Mouse (Mus musculus) lung, embryonic 15.5 days (tissue): ENCODE results near the gene Olfr1145. TPM values are rescaled to one million over a fixed set of nuclear protein-coding genes. Genes with fewer than 3 reads are reported as not detected.

Source experiments
- ATAC-seq: fragments of 200-750 bp; cut with Nextera tagmentation; 2 replicates; pipeline ENCODE4 v1.8.0; 2017; ENCODE audit warnings: moderate number of reproducible peaks, borderline replicate concordance; ENCODE audit not compliant: low FRiP score, low TSS enrichment; ENCODE audit errors: extremely low read depth
- H3K27ac ChIP-seq: fragments of 300-500 bp; sonication (generic); 2 replicates; pipeline ENCODE4 v1.5.1; 2015; ENCODE audit warnings: moderate library complexity, mild to moderate bottlenecking, inconsistent platforms
- H3K27me3 ChIP-seq: fragments of 300-500 bp; sonication (generic); 2 replicates; pipeline ENCODE4 v1.6.1; 2015; ENCODE audit warnings: inconsistent platforms
- H3K36me3 ChIP-seq: fragments of 300-500 bp; sonication (generic); 2 replicates; pipeline ENCODE4 v1.6.1; 2015; ENCODE audit warnings: inconsistent platforms
- H3K4me1 ChIP-seq: fragments of 300-500 bp; sonication (generic); 2 replicates; pipeline ENCODE4 v1.6.1; 2015; ENCODE audit warnings: inconsistent platforms
- H3K4me2 ChIP-seq: fragments of 300-500 bp; sonication (generic); 2 replicates; pipeline ENCODE4 v1.6.1; 2015; ENCODE audit warnings: inconsistent platforms, mild to moderate bottlenecking, moderate library complexity
- H3K4me3 ChIP-seq: fragments of 300-500 bp; sonication (generic); 2 replicates; pipeline ENCODE4 v1.5.1; 2015; ENCODE audit warnings: mild to moderate bottlenecking, inconsistent platforms
- H3K9ac ChIP-seq: fragments of 300-500 bp; sonication (generic); 2 replicates; pipeline ENCODE4 v1.6.1; 2015; ENCODE audit warnings: inconsistent platforms
- H3K9me3 ChIP-seq: fragments of 300-500 bp; sonication (generic); 2 replicates; pipeline ENCODE4 v1.6.1; 2016; ENCODE audit warnings: inconsistent platforms
- WGBS: fragments of 180-500 bp; shearing (Covaris S2); methylation state at CpG from one replicate; pipeline ENCODE4 v1.1.7; 2015; 5-methylcytosine and 5-hydroxymethylcytosine counted together
- polyA plus RNA-seq: library from polyadenylated mRNA; unstranded; fragments of >200 nt; fragmentation: Nextera tagmentation; extraction: Ambion mirVana; gene quantifications from 2 replicates; pipeline ENCODE4 v1.2.1, GENCODE M21; 2015

The Olfr1145 gene
- polyA plus RNA-seq, result not detected in 2 replicates

DNA sequence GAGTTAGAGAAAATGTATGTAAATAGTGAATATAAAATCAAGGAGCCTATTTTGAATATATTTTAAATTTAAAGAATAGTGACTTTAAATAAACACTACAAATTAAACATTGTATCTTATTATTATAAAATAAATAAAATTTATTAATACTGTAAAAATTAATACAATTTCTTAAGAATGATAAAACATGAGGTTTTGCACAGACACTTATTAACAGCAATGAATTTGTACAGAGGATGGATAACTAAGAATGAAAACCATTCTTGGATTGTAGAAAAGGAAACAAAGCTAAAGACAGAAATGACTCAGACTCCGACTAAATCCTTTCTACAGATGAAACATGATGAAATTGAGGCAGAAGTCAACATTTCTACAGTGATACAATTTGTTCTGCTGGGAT lies at the start of gene Olfr1145:
Gene Olfr1145 (plus strand): TSS at position 301 of the 400 bp plus-strand sequence.
- no peak within 1 kb of the TSS for H3K9ac ChIP-seq
- WGBS, result 84% methylated on average over 1 of the region's 1 CpGs
- no peaks in the 10 kb centered on the region for H3K9me3 ChIP-seq
- H3K4me2 ChIP-seq, result no peak within 1 kb of the TSS
- H3K27ac ChIP-seq, result no peak within 1 kb of the TSS
- H3K36me3 ChIP-seq, result no peaks in the 10 kb centered on the region
- ATAC-seq, result no peak
- H3K4me3 ChIP-seq, result no peak within 1 kb of the TSS
- no peaks in the 10 kb centered on the region for H3K27me3 ChIP-seq
- H3K4me1 ChIP-seq, result no peaks in the 10 kb centered on the region

DNA sequence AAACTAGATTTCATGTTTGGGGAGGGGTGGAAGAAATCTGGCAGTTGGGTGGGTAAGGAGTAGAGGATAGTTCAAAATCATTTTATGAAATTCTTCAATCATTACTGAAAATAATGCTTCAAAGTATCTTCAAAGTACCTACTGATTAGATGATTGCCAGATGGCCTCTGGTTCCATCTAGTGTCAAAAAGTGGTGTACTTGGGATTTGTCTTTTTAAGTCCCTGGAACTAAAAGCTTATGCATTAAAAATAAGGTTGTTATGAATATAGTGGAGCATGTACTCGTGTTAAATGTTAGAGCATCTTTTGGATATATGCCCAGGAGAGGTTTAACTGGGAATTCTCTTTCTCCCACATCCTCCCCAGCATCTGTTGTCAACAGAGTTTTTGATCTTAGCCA lies 33.5 kb upstream of the Olfr1145 start:
- H3K4me1 ChIP-seq, result no peaks in the 10 kb centered on the region
- ATAC-seq, result no peak
- no peak overlapping the region for H3K4me3 ChIP-seq
- H3K27me3 ChIP-seq, result no peaks in the 10 kb centered on the region
- 54% methylated on average over 1 of the region's 1 CpGs for WGBS
- no peak overlapping the region for H3K9ac ChIP-seq
- H3K4me2 ChIP-seq, result no peak overlapping the region
- no peaks in the 10 kb centered on the region for H3K36me3 ChIP-seq
- H3K9me3 ChIP-seq, result no peaks in the 10 kb centered on the region
- no peak overlapping the region for H3K27ac ChIP-seq

DNA sequence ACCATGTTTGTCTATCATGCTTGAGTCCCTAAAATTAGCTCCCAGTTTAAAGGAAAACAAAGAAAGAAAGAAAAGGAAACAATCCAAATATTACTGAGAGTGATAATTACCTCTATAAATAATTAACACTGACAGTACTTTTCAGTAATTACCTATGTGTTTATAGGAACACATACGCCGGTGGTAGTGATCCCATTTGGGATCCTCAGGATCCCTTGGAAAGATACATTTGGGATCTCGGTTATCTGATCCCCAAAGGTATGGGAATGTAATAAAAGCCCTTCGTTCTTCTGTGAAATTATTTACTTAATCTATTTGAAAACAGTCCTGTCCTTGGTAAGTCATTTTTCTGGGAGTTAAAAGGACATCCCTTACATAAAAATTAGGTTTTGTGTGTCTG lies 30.4 kb upstream of the Olfr1145 start, which contains the start of gene Olfr152:
Gene Olfr152 (plus strand): TSS at position 301 of the 400 bp plus-strand sequence.
- Histone ChIP-seq H3K4me3 (no peak within 1 kb of the TSS), H3K36me3 (no peaks in the 10 kb centered on the region), H3K27me3 (no peaks in the 10 kb centered on the region), H3K4me1 (no peaks in the 10 kb centered on the region), H3K4me2 (no peak within 1 kb of the TSS), H3K27ac (no peak within 1 kb of the TSS), H3K9me3 (no peaks in the 10 kb centered on the region), H3K9ac (no peak within 1 kb of the TSS)
- WGBS, result 64% methylated on average over 4 of the region's 4 CpGs
- no peak for ATAC-seq

DNA sequence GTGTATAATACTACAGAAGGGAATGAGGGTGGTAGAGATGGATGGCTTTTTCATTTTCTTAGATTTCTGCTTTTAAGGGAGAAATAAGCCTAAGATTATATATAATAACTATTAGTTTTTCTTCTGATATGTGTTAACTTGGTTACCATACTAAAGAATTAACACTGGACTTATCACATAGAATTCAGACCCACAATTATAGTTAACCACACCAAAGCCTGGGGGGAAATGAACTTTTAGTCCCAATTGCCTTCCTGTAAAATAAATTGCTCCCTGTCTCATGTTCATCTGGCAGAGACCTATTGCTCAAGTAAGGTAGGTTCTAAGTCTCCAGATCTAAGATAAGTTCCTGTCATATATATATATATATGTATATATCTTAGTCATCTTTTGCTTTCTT lies 9.3 kb upstream of the Olfr1145 start, which contains the start of gene Olfr1143:
Gene Olfr1143 (plus strand): TSS at position 301 of the 400 bp plus-strand sequence.
- Histone ChIP-seq H3K9ac (no peak within 1 kb of the TSS), H3K4me2 (no peak within 1 kb of the TSS), H3K27ac (no peak within 1 kb of the TSS), H3K4me1 (no peaks in the 10 kb centered on the region), H3K27me3 (no peaks in the 10 kb centered on the region), H3K36me3 (no peaks in the 10 kb centered on the region), H3K9me3 (no peaks in the 10 kb centered on the region), H3K4me3 (no peak within 1 kb of the TSS)
- no peak for ATAC-seq

DNA sequence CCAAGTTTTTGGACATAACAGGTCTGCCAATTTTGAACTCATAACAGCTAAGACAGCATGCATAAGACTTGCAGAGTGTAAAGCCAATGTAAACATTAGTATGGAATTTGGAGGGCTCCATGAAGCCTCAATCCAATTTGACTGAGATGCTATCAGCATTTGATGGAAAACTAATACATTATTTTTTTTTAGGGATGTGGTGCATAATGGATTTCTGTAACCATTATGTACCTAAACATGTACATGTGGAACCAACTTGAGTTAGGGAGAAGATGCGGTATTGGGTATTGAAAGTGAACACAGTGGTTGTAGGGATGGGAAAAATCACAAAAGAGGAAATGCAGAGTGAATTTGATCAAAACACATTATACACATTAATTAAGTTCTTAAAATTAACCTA lies 20.6 kb downstream of the Olfr1145 start, which contains the start of gene Olfr1148:
Gene Olfr1148 (plus strand): TSS at position 301 of the 400 bp plus-strand sequence.
- whole genome bisulfite sequencing, result 94% methylated on average over 1 of the region's 1 CpGs
- H3K9ac ChIP-seq, result no peak within 1 kb of the TSS
- no peak within 1 kb of the TSS for H3K27ac ChIP-seq
- no peaks in the 10 kb centered on the region for H3K27me3 ChIP-seq
- H3K4me1 ChIP-seq, result no peaks in the 10 kb centered on the region
- no peak within 1 kb of the TSS for H3K4me2 ChIP-seq
- ATAC-seq, result no peak
- H3K36me3 ChIP-seq, result no peaks in the 10 kb centered on the region
- H3K4me3 ChIP-seq, result no peak within 1 kb of the TSS
- no peaks in the 10 kb centered on the region for H3K9me3 ChIP-seq

DNA sequence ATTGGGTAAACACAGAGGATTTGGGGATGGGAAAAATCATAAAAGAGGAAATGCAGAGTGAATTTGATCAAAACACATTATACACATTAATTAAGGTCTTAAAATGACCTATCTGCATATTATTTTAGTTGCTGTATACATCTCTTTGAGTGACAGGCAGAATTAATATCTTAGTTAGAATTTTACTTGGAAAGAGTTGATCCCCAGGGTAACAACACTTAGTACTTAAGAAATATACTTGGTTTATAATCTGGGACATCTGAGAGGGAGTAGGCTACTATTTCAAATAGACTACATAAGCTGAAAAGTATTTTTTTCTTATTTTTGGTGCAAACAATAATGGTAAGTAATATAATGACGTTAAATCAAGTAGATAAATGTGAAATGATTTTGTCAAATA lies 34.1 kb downstream of the Olfr1145 start, which contains the start of gene Olfr1150-ps1:
Gene Olfr1150-ps1 (plus strand): TSS at position 301 of the 400 bp plus-strand sequence.
- H3K4me1 ChIP-seq, result no peaks in the 10 kb centered on the region
- no peaks in the 10 kb centered on the region for H3K9me3 ChIP-seq
- no peak within 1 kb of the TSS for H3K27ac ChIP-seq
- no peaks in the 10 kb centered on the region for H3K27me3 ChIP-seq
- no peak within 1 kb of the TSS for H3K4me2 ChIP-seq
- no peak for ATAC-seq
- H3K4me3 ChIP-seq, result no peak within 1 kb of the TSS
- WGBS, result 81% methylated on average over 1 of the region's 1 CpGs
- no peak within 1 kb of the TSS for H3K9ac ChIP-seq
- H3K36me3 ChIP-seq, result no peaks in the 10 kb centered on the region

DNA sequence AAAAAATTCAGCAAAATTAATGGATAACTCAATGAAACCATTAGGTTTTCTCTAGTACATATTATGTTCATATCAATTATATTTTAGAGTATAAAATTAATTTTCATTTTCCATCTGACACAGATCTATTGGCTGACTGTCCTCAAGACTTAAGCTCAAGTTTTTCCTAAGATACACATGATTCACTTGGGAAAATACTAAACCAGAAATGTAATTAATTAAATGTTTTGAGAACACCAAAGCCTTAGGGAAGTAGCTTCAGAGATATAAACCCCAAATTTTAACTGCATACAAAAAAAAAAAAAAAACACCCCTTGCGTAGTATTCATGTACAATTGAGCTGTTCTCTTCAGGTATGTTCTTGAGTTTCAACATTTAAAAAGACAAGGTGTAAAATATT lies 45.9 kb downstream of the Olfr1145 start, which contains the start of gene Olfr1151:
Gene Olfr1151 (plus strand): TSS at position 301 of the 400 bp plus-strand sequence.
- Histone ChIP-seq H3K9ac (no peak within 1 kb of the TSS), H3K27me3 (no peaks in the 10 kb centered on the region), H3K4me1 (no peaks in the 10 kb centered on the region), H3K4me3 (no peak within 1 kb of the TSS), H3K4me2 (no peak within 1 kb of the TSS), H3K36me3 (no peaks in the 10 kb centered on the region), H3K9me3 (no peaks in the 10 kb centered on the region), H3K27ac (no peak within 1 kb of the TSS)
- no peak for ATAC-seq
- WGBS, result 81% methylated on average over 1 of the region's 1 CpGs

Other genes starting within 250 kb of the Olfr1145 start
- gene Olfr1129, start 235.9 kb upstream of the Olfr1145 start, polyA plus RNA-seq, result not detected in 2 replicates
- not detected in 2 replicates for gene Olfr1130, start 203.6 kb upstream of the Olfr1145 start, polyA plus RNA-seq
- gene Olfr1131, start 182.7 kb upstream of the Olfr1145 start, polyA plus RNA-seq, result not detected in 2 replicates
- not detected in 2 replicates for gene Olfr1132, start 172.3 kb upstream of the Olfr1145 start, polyA plus RNA-seq
- gene Olfr1133, start 162.4 kb upstream of the Olfr1145 start, polyA plus RNA-seq, result not detected in 2 replicates
- gene Olfr1134, start 151.4 kb upstream of the Olfr1145 start, polyA plus RNA-seq, result not detected in 2 replicates
- gene Olfr1135, start 136.2 kb upstream of the Olfr1145 start, polyA plus RNA-seq, result not detected in 2 replicates
- not detected in 2 replicates for gene Olfr1136, start 115.9 kb upstream of the Olfr1145 start, polyA plus RNA-seq
- gene Olfr1137, start 96.6 kb upstream of the Olfr1145 start, polyA plus RNA-seq, result not detected in 2 replicates
- gene Olfr1138, start 69.8 kb upstream of the Olfr1145 start, polyA plus RNA-seq, result not detected in 2 replicates
- not detected in 2 replicates for gene Olfr1140, start 66.1 kb upstream of the Olfr1145 start, polyA plus RNA-seq
- gene Olfr1141, start 55.8 kb upstream of the Olfr1145 start, polyA plus RNA-seq, result not detected in 2 replicates
- not detected in 2 replicates for gene Olfr152, start 30.3 kb upstream of the Olfr1145 start, polyA plus RNA-seq
- not detected in 2 replicates for gene Olfr1143, start 9.2 kb upstream of the Olfr1145 start, polyA plus RNA-seq
- gene Olfr1148, start 20.7 kb downstream of the Olfr1145 start, polyA plus RNA-seq, result not detected in 2 replicates
- not detected in 2 replicates for gene Olfr1150-ps1, start 34.2 kb downstream of the Olfr1145 start, polyA plus RNA-seq
- gene Olfr1151, start 46.0 kb downstream of the Olfr1145 start, polyA plus RNA-seq, result not detected in 2 replicates
- not detected in 2 replicates for gene Olfr1152, start 56.7 kb downstream of the Olfr1145 start, polyA plus RNA-seq
- not detected in 2 replicates for gene Olfr1153, start 85.1 kb downstream of the Olfr1145 start, polyA plus RNA-seq
- gene Olfr1154, start 95.3 kb downstream of the Olfr1145 start, polyA plus RNA-seq, result not detected in 2 replicates
- not detected in 2 replicates for gene Olfr1155, start 135.3 kb downstream of the Olfr1145 start, polyA plus RNA-seq
- gene Olfr1156, start 143.3 kb downstream of the Olfr1145 start, polyA plus RNA-seq, result not detected in 2 replicates
- not detected in 2 replicates for gene Olfr1157, start 158.5 kb downstream of the Olfr1145 start, polyA plus RNA-seq
- not detected in 2 replicates for gene Olfr74, start 164.8 kb downstream of the Olfr1145 start, polyA plus RNA-seq
- not detected in 2 replicates for gene Olfr1158, start 180.3 kb downstream of the Olfr1145 start, polyA plus RNA-seq
- gene Olfr1160, start 198.4 kb downstream of the Olfr1145 start, polyA plus RNA-seq, result not detected in 2 replicates
- not detected in 2 replicates for gene Olfr1161, start 213.0 kb downstream of the Olfr1145 start, polyA plus RNA-seq
- gene Olfr73, start 227.9 kb downstream of the Olfr1145 start, polyA plus RNA-seq, result 0.05 TPM in 1 of 2 replicates, not detected in the other
- not detected in 2 replicates for gene Olfr1162, start 241.3 kb downstream of the Olfr1145 start, polyA plus RNA-seq